Mouse (Mus musculus): Measurements from ENCODE around the gene Ccr10. TPM values are rescaled to one million over a fixed set of nuclear protein-coding genes. Genes with fewer than 3 reads are reported as not detected.
A peak's percentile ranks its signal among the peaks of the same experiment; 100 is the strongest.

Ccr10 gene
- polyA plus RNA-seq, 1 experiment from 2014 or later: 0.60 TPM

GRCm38 (mm10) chr11:101199555-101199954, 24.3 kb upstream of the Ccr10 start:
- no peaks in the 10 kb centered on the region for H3K9me3 ChIP-seq (replicated peaks; ENCODE audit: control insufficient read depth, low read length)
- no peaks in the 10 kb centered on the region for H3K27me3 ChIP-seq (ENCODE audit: control insufficient read depth, insufficient read depth, low read length)
- no peak overlapping the region for H3K4me3 ChIP-seq (ENCODE audit: low read length)
- H3K9ac ChIP-seq (ENCODE audit: low read length): no peak overlapping the region
- H3K27ac ChIP-seq (ENCODE audit: low read length): no peak overlapping the region
- peaks cover 1% of the 10 kb centered on the region for H3K4me1 ChIP-seq (ENCODE audit: control insufficient read depth, insufficient read depth, low read length)
- no peak for ATAC-seq (replicated peaks; ENCODE audit: extremely low read depth, insufficient read depth, low FRiP score)
- H3K4me2 ChIP-seq (ENCODE audit: low read depth, low read length): no peak overlapping the region
- peaks cover 42% of the 10 kb centered on the region for H3K36me3 ChIP-seq (ENCODE audit: control insufficient read depth, insufficient read depth)
- WGBS: 87% methylated on average over 3 of the region's 3 CpGs

- Histone ChIP-seq H3K4me2 (ENCODE audit: low read depth, low read length) (no peak overlapping the region), H3K27ac (ENCODE audit: low read length) (no peak overlapping the region), H3K9me3 (replicated peaks; ENCODE audit: control insufficient read depth, low read length) (no peaks in the 10 kb centered on the region), H3K27me3 (ENCODE audit: control insufficient read depth, insufficient read depth, low read length) (no peaks in the 10 kb centered on the region), H3K4me1 (ENCODE audit: control insufficient read depth, insufficient read depth, low read length) (peaks cover 20% of the 10 kb centered on the region), H3K36me3 (ENCODE audit: control insufficient read depth, insufficient read depth) (peaks cover 30% of the 10 kb centered on the region), H3K9ac (ENCODE audit: low read length) (no peak overlapping the region), H3K4me3 (ENCODE audit: low read length) (no peak overlapping the region)
- 84% methylated on average over 8 of the region's 8 CpGs for WGBS
- ATAC-seq (replicated peaks; ENCODE audit: extremely low read depth, insufficient read depth, low FRiP score): no peak
These were observed 20.9 kb upstream of the Ccr10 start for GRCm38 (mm10) chr11:101196175-101196574.

- WGBS: 82% methylated on average over 8 of the region's 8 CpGs
- H3K4me3 ChIP-seq (ENCODE audit: low read length): no peak overlapping the region
- no peaks in the 10 kb centered on the region for H3K27me3 ChIP-seq (ENCODE audit: control insufficient read depth, insufficient read depth, low read length)
- H3K36me3 ChIP-seq (ENCODE audit: control insufficient read depth, insufficient read depth): peaks cover 30% of the 10 kb centered on the region
- H3K27ac ChIP-seq (ENCODE audit: low read length): no peak overlapping the region
- no peak overlapping the region for H3K9ac ChIP-seq (ENCODE audit: low read length)
- peaks cover 26% of the 10 kb centered on the region for H3K4me1 ChIP-seq (ENCODE audit: control insufficient read depth, insufficient read depth, low read length)
- H3K4me2 ChIP-seq (ENCODE audit: low read depth, low read length): no peak overlapping the region
- no peaks in the 10 kb centered on the region for H3K9me3 ChIP-seq (replicated peaks; ENCODE audit: control insufficient read depth, low read length)
- ATAC-seq (replicated peaks; ENCODE audit: extremely low read depth, insufficient read depth, low FRiP score): no peak
These were observed 20.3 kb upstream of the Ccr10 start for GRCm38 (mm10) chr11:101195571-101195970.

- peaks cover 28% of the 10 kb centered on the region for H3K36me3 ChIP-seq (ENCODE audit: control insufficient read depth, insufficient read depth)
- ATAC-seq (replicated peaks; ENCODE audit: extremely low read depth, insufficient read depth, low FRiP score): no peak
These were observed 19.9 kb upstream of the Ccr10 start for GRCm38 (mm10) chr11:101195101-101195500.

DNA sequence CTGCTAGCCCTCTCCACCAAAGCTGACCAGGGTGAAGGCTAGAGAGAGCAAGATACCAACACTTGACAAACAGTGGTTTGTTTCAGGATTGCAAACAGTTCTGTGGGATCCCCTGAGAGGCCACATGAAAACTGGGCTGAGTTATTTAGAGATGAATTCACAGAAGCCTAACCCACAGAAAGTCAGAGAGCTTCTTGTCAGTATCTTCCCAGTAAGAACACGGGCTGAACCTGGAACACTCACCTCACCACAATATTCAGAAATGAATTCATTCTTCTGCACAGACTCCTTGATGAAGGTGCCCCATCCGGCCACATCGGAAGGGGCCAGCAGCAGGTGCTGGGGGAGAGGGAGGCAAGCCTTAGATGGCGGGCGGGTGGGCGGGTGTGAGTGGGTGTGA, 19.4 kb upstream of the Ccr10 start:
- peaks cover 28% of the 10 kb centered on the region for H3K36me3 ChIP-seq (ENCODE audit: control insufficient read depth, insufficient read depth)
- peaks cover 35% of the 10 kb centered on the region for H3K4me1 ChIP-seq (ENCODE audit: control insufficient read depth, insufficient read depth, low read length)
- peak overlapping the region; percentile 23; the same call in 1 of the 2 replicates for H3K27ac ChIP-seq (ENCODE audit: low read length)
- H3K27me3 ChIP-seq (ENCODE audit: control insufficient read depth, insufficient read depth, low read length): no peaks in the 10 kb centered on the region
- no peak overlapping the region for H3K9ac ChIP-seq (ENCODE audit: low read length)
- 73% methylated on average over 6 of the region's 6 CpGs for WGBS
- H3K4me3 ChIP-seq (ENCODE audit: low read length): no peak overlapping the region
- no peak overlapping the region; the same call in 1 of the 2 replicates for H3K4me2 ChIP-seq (ENCODE audit: low read depth, low read length)
- H3K9me3 ChIP-seq (replicated peaks; ENCODE audit: control insufficient read depth, low read length): no peaks in the 10 kb centered on the region
- no peak for ATAC-seq (replicated peaks; ENCODE audit: extremely low read depth, insufficient read depth, low FRiP score)

More at GRCm38 (mm10) chr11:101195101-101195500, 19.9 kb upstream of the Ccr10 start:
- Histone ChIP-seq H3K4me1 (ENCODE audit: control insufficient read depth, insufficient read depth, low read length) (peaks cover 31% of the 10 kb centered on the region), H3K4me3 (ENCODE audit: low read length) (no peak overlapping the region), H3K27ac (ENCODE audit: low read length) (no peak overlapping the region), H3K27me3 (ENCODE audit: control insufficient read depth, insufficient read depth, low read length) (no peaks in the 10 kb centered on the region), H3K9me3 (replicated peaks; ENCODE audit: control insufficient read depth, low read length) (no peaks in the 10 kb centered on the region), H3K9ac (ENCODE audit: low read length) (no peak overlapping the region), H3K4me2 (ENCODE audit: low read depth, low read length) (no peak overlapping the region)
- 50% methylated on average over 1 of the region's 1 CpGs for WGBS

GRCm38 (mm10) chr11:101194137-101194536, 18.9 kb upstream of the Ccr10 start:
- Histone ChIP-seq H3K27me3 (ENCODE audit: control insufficient read depth, insufficient read depth, low read length) (no peaks in the 10 kb centered on the region), H3K36me3 (ENCODE audit: control insufficient read depth, insufficient read depth) (peaks cover 23% of the 10 kb centered on the region), H3K9me3 (replicated peaks; ENCODE audit: control insufficient read depth, low read length) (no peaks in the 10 kb centered on the region), H3K27ac (ENCODE audit: low read length) (peak overlapping the region; percentile 23; the same call in 1 of the 2 replicates), H3K4me1 (ENCODE audit: control insufficient read depth, insufficient read depth, low read length) (peaks cover 38% of the 10 kb centered on the region), H3K4me2 (ENCODE audit: low read depth, low read length) (no peak overlapping the region; the same call in 1 of the 2 replicates), H3K9ac (ENCODE audit: low read length) (no peak overlapping the region), H3K4me3 (ENCODE audit: low read length) (no peak overlapping the region)
- 32% methylated on average over 5 of the region's 5 CpGs for WGBS
- ATAC-seq (replicated peaks; ENCODE audit: extremely low read depth, insufficient read depth, low FRiP score): no peak

GRCm38 (mm10) chr11:101193076-101193475, 17.8 kb upstream of the Ccr10 start:
- H3K4me3 ChIP-seq (ENCODE audit: low read length): no peak overlapping the region
- H3K9ac ChIP-seq (ENCODE audit: low read length): no peak overlapping the region
- no peak overlapping the region for H3K4me2 ChIP-seq (ENCODE audit: low read depth, low read length)
- H3K27me3 ChIP-seq (ENCODE audit: control insufficient read depth, insufficient read depth, low read length): no peaks in the 10 kb centered on the region
- whole genome bisulfite sequencing: 85% methylated on average over 7 of the region's 7 CpGs
- H3K9me3 ChIP-seq (replicated peaks; ENCODE audit: control insufficient read depth, low read length): no peaks in the 10 kb centered on the region
- H3K27ac ChIP-seq (ENCODE audit: low read length): no peak overlapping the region
- peaks cover 14% of the 10 kb centered on the region for H3K36me3 ChIP-seq (ENCODE audit: control insufficient read depth, insufficient read depth)
- ATAC-seq (replicated peaks; ENCODE audit: extremely low read depth, insufficient read depth, low FRiP score): no peak
- H3K4me1 ChIP-seq (ENCODE audit: control insufficient read depth, insufficient read depth, low read length): peaks cover 38% of the 10 kb centered on the region

DNA sequence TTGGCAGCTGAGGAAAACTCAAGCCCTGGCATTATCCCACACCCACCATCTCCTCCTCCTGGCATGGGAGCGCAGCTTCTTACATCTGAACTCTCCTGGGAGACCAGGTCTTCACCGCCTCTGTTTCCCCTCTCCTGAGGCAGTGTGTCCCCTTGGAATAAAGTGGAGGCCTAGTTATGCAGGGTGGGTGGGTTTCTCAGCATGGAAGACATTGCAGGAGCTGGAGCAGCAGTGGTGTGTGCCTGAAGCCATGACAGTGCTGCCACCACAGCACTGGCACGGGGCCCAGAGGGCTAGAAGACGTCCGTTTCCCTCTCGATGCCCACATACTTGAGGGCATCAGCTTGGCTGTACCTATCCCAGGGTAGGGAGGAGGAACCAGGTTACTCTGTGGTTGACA, 17.4 kb upstream of the Ccr10 start:
- Histone ChIP-seq H3K4me1 (ENCODE audit: control insufficient read depth, insufficient read depth, low read length) (peaks cover 38% of the 10 kb centered on the region), H3K9me3 (replicated peaks; ENCODE audit: control insufficient read depth, low read length) (no peaks in the 10 kb centered on the region), H3K36me3 (ENCODE audit: control insufficient read depth, insufficient read depth) (peaks cover 10% of the 10 kb centered on the region), H3K4me3 (ENCODE audit: low read length) (no peak overlapping the region), H3K9ac (ENCODE audit: low read length) (no peak overlapping the region), H3K27me3 (ENCODE audit: control insufficient read depth, insufficient read depth, low read length) (no peaks in the 10 kb centered on the region), H3K4me2 (ENCODE audit: low read depth, low read length) (no peak overlapping the region), H3K27ac (ENCODE audit: low read length) (no peak overlapping the region)
- WGBS: 87% methylated on average over 6 of the region's 6 CpGs
- ATAC-seq (replicated peaks; ENCODE audit: extremely low read depth, insufficient read depth, low FRiP score): no peak

- Histone ChIP-seq H3K4me2 (ENCODE audit: low read depth, low read length) (no peak overlapping the region), H3K36me3 (ENCODE audit: control insufficient read depth, insufficient read depth) (peaks cover 5% of the 10 kb centered on the region; the same call in 1 of the 2 replicates), H3K9me3 (replicated peaks; ENCODE audit: control insufficient read depth, low read length) (no peaks in the 10 kb centered on the region), H3K4me1 (ENCODE audit: control insufficient read depth, insufficient read depth, low read length) (peaks cover 38% of the 10 kb centered on the region), H3K9ac (ENCODE audit: low read length) (no peak overlapping the region), H3K4me3 (ENCODE audit: low read length) (no peak overlapping the region), H3K27ac (ENCODE audit: low read length) (no peak overlapping the region), H3K27me3 (ENCODE audit: control insufficient read depth, insufficient read depth, low read length) (no peaks in the 10 kb centered on the region)
- WGBS: 79% methylated on average over 4 of the region's 4 CpGs
- ATAC-seq (replicated peaks; ENCODE audit: extremely low read depth, insufficient read depth, low FRiP score): no peak
These were observed 16.8 kb upstream of the Ccr10 start for GRCm38 (mm10) chr11:101191919-101192470.
